Mouse (Mus musculus) thymus, postnatal 0 days (tissue): ENCODE data around the gene Cldn10. TPM values are rescaled to one million over a fixed set of nuclear protein-coding genes. Genes with fewer than 3 reads are reported as not detected.
"Not testable (repeated sequence)": the region's sequence is repeated elsewhere in the genome, so short reads cannot be mapped to it uniquely, and the experiment has no call there.

Experiments used
- DNase-seq: peaks from one replicate; pipeline ENCODE4 v3.0.0-alpha.2; 2015; ENCODE audit warnings: low spot score
- polyA plus RNA-seq: library from polyadenylated mRNA; unstranded; fragments of >200 nt; fragmentation: Nextera tagmentation; extraction: Ambion mirVana; gene quantifications from 2 replicates; pipeline ENCODE4 v1.2.1, GENCODE M21; 2015

Gene Cldn10
- polyA plus RNA-seq, 1 experiment from 2014 or later: 1.7 TPM

- DNase-seq: no peak
These were observed 6.1 kb upstream of the Cldn10 start for GRCm38 (mm10) chr14:118781601-118782000.

DNA sequence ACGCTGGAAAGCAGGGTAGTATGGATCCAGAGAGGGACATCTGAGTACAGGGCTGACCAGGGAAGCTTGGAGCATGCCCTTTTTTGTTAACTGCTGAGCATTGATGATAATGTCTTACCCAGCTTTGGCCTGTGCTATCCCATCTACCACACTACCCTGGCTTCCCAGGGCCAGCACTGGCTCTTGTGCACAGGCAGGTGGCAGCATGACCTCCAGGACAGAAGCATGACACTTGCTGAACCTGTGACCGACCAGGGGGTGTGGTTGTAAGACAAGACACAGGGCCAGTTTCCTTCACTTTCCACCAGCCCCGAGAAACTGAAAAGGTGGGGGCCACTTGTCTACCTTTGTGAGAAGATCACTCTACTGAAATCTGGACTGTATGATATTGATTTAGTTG lies 5.5 kb upstream of the Cldn10 start:
- DNase-seq: no peak

- no peak for DNase-seq
These were observed 4.3 kb upstream of the Cldn10 start for GRCm38 (mm10) chr14:118783326-118783935.

GRCm38 (mm10) chr14:118790217-118790616 lies 2.5 kb downstream of the Cldn10 start:
- no peak for DNase-seq

GRCm38 (mm10) chr14:118792957-118793356 lies 5.2 kb downstream of the Cldn10 start:
- no peak for DNase-seq

- DNase-seq: peak; percentile 41
These were observed 5.7 kb downstream of the Cldn10 start for GRCm38 (mm10) chr14:118793416-118793815.

- DNase-seq: no peak
These were observed 6.5 kb downstream of the Cldn10 start for GRCm38 (mm10) chr14:118794196-118794595.

GRCm38 (mm10) chr14:118794893-118795292 lies 7.2 kb downstream of the Cldn10 start:
- DNase-seq: no peak

DNA sequence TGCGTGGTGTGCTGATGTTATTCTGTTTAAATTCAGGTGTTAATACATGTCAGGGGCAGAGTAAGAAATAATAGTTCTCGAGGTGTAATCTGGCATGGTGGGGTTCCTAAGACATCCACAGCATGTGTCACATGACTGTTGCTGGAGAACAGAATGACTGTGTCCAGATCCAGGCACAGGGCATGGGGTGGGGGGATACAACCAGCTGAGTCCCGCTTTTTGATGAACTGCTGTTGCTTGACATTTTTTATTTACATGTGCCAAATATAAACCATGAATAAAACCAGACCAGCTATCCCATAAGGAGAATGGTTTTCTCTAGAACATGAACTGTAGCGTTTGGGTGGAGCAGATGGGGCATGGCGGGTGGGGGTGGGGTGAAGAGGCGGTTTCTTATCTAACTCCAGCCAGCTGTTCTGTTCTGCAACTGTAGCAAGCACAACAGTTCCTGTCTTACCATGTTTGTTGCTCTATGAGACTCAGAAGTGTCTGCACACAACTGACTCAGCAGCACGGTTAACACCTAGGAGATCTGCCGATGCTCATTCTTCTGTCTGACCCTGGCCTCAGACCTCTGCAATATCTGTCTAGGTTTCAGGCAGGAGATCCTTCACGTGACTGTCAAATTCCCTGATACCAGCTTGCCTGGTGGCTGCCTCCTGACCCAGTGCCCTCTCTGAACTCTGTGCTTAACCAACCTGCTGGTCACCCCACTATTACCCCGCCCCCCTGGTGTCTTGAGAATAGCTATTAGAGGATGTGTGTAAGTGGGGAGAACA lies 8.4 kb downstream of the Cldn10 start:
- DNase-seq: peak; percentile 86

- DNase-seq: no peak
These were observed 9.0 kb downstream of the Cldn10 start for GRCm38 (mm10) chr14:118796694-118797058.

DNA sequence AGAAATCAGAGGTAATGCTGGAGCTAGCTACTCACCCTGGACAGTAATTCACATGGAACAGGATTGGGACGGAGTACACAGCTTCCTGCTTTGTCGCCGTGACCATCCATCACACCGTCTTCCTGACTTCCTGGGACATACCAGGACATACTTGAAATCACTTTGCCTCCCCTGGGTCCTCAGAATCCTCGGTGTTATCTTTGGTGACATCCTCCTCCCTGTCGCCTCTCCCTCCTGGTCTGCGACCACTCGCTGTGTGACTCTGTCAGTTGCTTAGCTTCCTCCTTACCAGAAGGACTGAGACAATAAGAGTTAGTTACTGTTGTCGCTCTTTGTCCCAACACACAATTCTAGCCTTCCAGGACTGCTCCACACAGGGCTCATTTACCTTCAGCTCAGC lies 9.6 kb downstream of the Cldn10 start:
- DNase-seq: no peak

- DNase-seq: no peak
These were observed 12.2 kb downstream of the Cldn10 start for GRCm38 (mm10) chr14:118799918-118800317.

DNA sequence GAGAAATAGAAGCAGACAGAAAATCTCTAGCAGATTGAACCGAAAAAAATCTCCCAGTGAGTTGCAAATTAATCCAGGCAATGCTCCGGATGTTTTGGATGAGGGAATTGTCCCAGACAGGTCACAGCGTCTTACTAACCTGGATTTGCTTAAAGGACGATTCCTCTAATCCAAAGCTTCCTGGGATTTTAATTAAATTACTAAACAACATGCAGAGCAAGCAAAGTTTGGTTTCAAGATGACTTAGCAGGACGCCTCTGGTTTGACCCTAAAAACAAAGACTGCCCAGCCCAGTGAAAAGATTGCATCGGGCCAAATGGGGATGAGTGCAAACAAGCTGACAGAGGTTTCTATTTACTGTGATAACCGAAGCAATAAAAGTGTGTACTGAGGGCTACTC lies 16.2 kb downstream of the Cldn10 start:
- no peak for DNase-seq

GRCm38 (mm10) chr14:118804351-118804750 lies 16.6 kb downstream of the Cldn10 start:
- no peak for DNase-seq

GRCm38 (mm10) chr14:118807653-118808052 lies 19.9 kb downstream of the Cldn10 start:
- DNase-seq: no peak

- DNase-seq: not testable (repeated sequence)
These were observed 20.5 kb downstream of the Cldn10 start for GRCm38 (mm10) chr14:118808183-118808582.

- no peak for DNase-seq
These were observed 22.0 kb downstream of the Cldn10 start for GRCm38 (mm10) chr14:118809686-118810085.

DNA sequence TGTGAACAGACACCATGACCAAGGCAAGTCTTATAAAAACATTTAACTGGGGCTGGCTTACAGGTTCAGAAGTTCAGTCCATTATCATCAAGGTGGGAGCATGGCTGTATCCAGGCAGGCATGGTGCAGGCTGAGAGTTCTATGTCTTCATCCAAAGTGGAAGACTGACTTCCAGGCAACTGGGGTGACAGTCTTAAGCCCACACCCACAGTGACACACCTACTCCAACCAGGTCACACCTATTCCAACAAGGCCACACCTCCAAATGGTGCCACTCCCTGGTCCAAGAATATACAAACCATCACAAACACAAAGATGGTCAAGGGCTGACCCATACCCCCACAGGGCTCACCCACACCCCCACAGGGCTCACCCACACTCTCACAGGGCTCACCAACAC lies 23.5 kb downstream of the Cldn10 start:
- not testable (repeated sequence) for DNase-seq

DNA sequence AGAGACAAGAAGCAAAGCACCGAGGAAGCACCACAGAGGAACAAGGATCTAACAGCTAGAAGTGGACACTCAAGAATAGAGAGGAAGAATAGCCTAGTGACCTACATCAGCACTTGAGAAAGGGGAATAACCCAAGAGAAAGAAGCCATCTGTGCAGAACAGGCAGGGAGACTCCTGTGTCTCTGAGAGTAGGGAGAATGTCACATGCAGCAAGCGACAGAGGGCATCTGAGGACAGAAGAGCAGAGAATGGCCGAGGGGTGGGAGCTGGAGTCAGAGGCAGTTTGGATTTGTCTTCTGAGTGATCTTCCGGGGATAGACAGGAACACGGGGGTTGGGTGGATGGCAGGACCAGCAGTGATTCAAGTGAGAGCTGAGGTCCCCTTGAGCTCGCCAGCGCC lies 25.4 kb downstream of the Cldn10 start:
- DNase-seq: no peak

- DNase-seq: peak; percentile 86
These were observed 28.8 kb downstream of the Cldn10 start for GRCm38 (mm10) chr14:118816503-118816902.

DNA sequence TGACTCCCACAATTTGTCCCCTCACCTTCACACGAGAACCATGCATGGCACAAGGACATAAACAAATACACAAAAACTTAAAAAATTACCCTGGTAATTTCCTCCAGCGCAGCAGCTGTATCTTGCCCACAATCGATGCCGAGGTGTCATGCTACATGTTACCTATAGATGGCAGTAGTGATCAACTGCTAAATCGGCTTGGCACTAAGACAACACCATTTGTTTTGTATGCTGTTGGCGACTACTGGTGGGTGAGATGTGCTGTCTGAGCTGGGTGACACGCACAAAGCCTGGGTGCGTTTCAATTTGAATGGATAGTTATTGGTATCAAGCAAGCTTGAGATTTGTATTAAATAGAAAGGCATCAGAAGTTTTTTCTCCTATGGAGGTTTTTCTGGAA lies 32.4 kb downstream of the Cldn10 start:
- DNase-seq: peak; percentile 87

DNA sequence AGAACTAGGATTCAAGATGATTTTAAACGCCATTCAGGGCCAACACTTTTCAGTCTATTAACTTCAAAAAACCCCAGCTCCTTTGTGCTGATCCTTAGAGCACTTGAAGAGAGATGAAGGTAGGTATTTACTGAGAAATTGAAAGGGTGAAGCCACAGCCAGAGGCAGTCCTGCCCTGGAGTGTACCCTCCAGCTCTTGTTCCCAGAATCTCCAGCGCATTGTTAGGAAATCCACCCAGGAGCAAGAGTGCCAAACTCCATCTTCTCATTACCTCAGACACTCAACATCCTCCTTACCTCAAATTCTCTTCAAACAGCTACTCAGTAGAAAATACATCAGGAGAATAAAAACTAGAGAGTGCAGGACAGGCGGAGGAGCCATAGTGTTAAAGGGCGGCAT lies 35.1 kb downstream of the Cldn10 start:
- DNase-seq: no peak

- peak; percentile 66 for DNase-seq
These were observed 35.6 kb downstream of the Cldn10 start for GRCm38 (mm10) chr14:118823313-118823712.
